Mouse (Mus musculus) splenic B cell, adult 2 months (primary cell): ENCODE measurements at regions not wholly inside any gene's neighbourhood (a gene's known extent, or its start where the extent isn't known, plus 50 kb on each side); places are given as distances from the start of the nearest gene placed in this dataset.

ENCODE experiments used
- DNase-seq: peaks from one replicate; pipeline ENCODE4 v3.0.0-alpha.2; 2011; ENCODE audit warnings: low read depth, low spot score
- H3K27me3 ChIP-seq: 2 replicates; pipeline ENCODE4 v1.6.1; 2012; ENCODE audit warnings: mild to moderate bottlenecking, low read length, moderate library complexity, mixed read lengths; ENCODE audit not compliant: control insufficient read depth, poor library complexity, insufficient read depth, severe bottlenecking
- H3K36me3 ChIP-seq: 2 replicates; pipeline ENCODE4 v1.6.1; 2012; ENCODE audit warnings: mild to moderate bottlenecking, low read length, moderate library complexity, mixed read lengths; ENCODE audit not compliant: control insufficient read depth, poor library complexity, insufficient read depth, severe bottlenecking

DNA sequence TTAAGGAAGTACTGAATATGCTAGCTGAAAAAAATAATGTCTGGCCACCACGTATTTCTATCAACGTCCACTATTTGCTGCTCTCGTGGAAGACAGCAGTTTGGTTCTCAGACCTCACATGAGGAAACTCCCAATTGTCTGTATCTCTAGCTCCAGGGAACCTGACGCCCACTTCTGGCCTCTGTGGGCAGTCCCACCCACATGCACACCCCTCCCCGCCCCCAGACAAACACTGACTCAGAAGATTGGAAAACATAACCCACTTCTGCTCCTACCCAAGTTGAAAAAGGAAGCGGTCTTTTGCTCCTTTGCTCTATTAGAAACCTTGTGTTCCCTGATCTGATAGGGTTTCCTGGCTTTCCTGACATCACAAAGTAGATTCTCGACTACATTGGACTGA, 99.9 kb upstream of the Ccdc54 start:
- Histone ChIP-seq H3K36me3 (no peaks in the 10 kb centered on the region), H3K27me3 (no peaks in the 10 kb centered on the region)

GRCm38 (mm10) chr16:50689525-50689924, 98.6 kb upstream of the Ccdc54 start:
- Histone ChIP-seq H3K27me3 (no peaks in the 10 kb centered on the region), H3K36me3 (no peaks in the 10 kb centered on the region)
- DNase-seq, result no peak

More for the DNA sequence above, 99.9 kb upstream of the Ccdc54 start:
- no peak for DNase-seq

GRCm38 (mm10) chr16:50688818-50689506, 98.0 kb upstream of the Ccdc54 start:
- no peaks in the 10 kb centered on the region for H3K27me3 ChIP-seq
- DNase-seq, result peak; percentile 5
- no peaks in the 10 kb centered on the region for H3K36me3 ChIP-seq

DNA sequence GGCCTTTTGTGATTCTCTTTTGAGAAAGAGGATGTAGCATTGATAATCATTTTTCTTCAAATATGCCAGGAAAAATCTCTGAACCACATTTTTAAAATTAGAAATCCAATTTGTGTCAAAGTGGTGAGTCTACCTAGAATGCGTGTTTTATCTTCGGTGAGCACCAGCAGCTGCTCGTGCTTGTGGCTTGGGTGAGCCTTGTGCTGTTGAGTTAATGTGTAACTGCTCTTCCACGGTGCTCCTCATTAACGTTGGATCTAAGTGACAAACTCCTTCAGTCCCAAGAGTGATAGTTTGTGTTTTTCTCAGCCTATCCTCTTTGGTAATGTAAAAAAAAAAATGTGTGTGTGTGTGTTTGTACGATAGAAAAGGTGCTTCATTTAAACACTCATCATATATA, 88.7 kb upstream of the Ccdc54 start:
- DNase-seq, result no peak
- Histone ChIP-seq H3K36me3 (no peaks in the 10 kb centered on the region), H3K27me3 (no peaks in the 10 kb centered on the region)

GRCm38 (mm10) chr16:50673339-50673738, 82.4 kb upstream of the Ccdc54 start:
- H3K27me3 ChIP-seq, result no peaks in the 10 kb centered on the region
- DNase-seq, result no peak
- H3K36me3 ChIP-seq, result no peaks in the 10 kb centered on the region

DNA sequence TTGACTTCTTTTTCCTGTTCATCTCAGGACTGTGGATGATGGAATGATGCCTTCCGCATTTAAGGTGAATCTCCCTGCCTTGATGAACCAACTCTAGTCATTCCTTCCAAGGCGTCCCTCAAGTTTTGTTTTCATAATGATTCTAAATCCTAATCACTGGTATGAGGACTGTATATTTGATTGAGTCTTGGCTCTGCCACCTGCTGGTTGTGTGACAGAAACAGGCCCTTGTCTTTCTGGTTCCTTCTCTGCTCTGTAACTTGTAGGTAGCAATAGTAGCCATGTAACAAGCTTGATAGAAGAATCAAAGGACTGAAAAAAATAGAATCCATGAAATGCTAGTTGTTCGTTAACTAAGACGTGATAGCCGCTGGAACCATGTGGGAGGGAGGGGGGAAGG, 81.8 kb upstream of the Ccdc54 start:
- H3K36me3 ChIP-seq, result no peaks in the 10 kb centered on the region
- H3K27me3 ChIP-seq, result no peaks in the 10 kb centered on the region
- DNase-seq, result no peak

DNA sequence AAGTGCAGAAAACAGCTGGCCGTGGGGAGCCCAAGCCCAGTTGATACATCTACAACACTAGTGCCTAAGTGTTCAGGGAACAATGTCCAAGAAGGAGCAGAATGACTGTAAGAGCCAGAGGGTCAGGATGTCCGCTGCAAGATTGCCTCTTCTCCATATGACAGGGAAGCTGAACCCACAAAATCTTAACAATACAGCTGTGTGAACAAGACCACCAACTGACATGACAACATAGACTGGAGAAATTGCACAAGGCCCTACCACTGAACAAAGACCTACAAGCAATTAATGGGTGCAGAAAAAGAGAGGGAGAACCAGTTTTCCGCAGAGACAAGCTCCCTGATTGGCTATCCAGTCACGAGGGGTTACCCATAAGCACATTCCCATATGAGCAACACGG, 80.2 kb upstream of the Ccdc54 start:
- H3K27me3 ChIP-seq, result no peaks in the 10 kb centered on the region
- no peak for DNase-seq
- no peaks in the 10 kb centered on the region for H3K36me3 ChIP-seq

DNA sequence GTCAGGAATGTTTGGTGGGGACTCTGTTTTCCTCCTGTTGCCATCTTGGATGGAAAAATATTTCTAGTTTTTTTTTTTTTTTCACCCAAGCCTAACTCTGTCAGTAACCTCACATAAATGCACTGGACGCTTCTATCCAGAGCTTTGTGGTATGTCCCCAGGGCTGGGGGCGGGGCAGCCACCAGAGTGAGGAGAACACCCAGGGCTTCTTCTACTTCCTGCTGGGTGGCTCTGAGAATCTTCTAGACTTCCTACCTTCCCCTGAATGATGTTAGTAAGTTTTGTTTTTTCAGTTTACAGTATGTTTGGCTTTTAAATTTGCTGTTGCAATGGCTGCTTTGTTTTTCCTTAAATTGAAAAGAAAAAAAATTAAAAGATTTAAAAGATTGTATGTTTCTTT, 73.3 kb upstream of the Ccdc54 start:
- Histone ChIP-seq H3K27me3 (no peaks in the 10 kb centered on the region), H3K36me3 (no peaks in the 10 kb centered on the region)
- DNase-seq, result no peak
